Mouse (Mus musculus): ENCODE results near the gene Spock1. TPM values are rescaled to one million over a fixed set of nuclear protein-coding genes. Genes with fewer than 3 reads are reported as not detected.

The Spock1 gene
- total RNA-seq, 4 experiments from 2014 or later, result 0.12 to 0.46 (median 0.28) TPM

GRCm38 (mm10) chr13:57865029-57865428 is 43.1 kb downstream of the Spock1 start:
- DNase-seq (ENCODE audit: low spot score in 2 of 2), result no peak

- DNase-seq (ENCODE audit: low spot score in 2 of 2), result no peak
These were observed 49.6 kb downstream of the Spock1 start for GRCm38 (mm10) chr13:57858491-57858890.

DNA sequence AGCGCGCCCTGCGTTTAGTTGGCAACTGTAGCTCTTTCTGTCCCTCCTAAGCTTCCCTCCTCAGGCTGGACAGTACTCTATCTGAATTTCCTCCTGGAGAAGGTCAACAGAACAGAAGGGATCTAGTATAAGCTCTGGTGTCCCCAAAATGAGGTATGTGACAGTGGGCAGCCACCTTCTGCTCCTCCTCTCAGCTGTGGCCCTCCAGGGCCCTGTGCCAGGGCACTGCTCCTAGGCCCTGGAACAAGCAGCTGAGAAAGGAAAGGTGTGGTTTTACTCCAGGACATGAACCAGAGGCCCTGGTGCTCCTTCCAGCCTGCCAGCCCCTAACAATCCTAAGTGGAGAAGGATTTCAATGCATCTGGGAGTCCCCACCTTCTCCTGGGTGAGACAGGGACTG is 51.1 kb downstream of the Spock1 start:
- DNase-seq (ENCODE audit: low spot score in 2 of 2), result no peak

- DNase-seq (ENCODE audit: low spot score in 2 of 2), result no peak
These were observed 51.8 kb downstream of the Spock1 start for GRCm38 (mm10) chr13:57856311-57856853.

GRCm38 (mm10) chr13:57855766-57856165 is 52.4 kb downstream of the Spock1 start:
- no peak for DNase-seq (ENCODE audit: low spot score in 2 of 2)

DNA sequence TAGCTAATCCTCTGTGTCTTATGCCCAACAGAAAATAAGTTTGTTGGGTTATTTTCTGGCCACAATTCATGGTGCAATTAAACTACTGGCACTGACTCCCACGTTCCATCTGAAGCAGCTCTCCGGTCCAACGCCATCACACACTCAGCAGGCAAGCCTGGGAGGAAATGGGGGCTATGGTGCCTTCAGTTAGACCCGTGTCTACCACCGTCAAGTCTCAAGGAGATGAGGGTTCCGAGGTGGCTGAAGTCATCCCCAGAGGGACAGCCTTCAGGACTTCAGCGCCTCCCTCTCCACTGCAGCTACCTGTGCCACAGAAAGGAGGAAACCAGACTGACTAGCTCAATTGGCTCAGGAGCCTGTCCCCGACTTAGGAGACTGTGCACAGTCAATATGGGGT is 53.7 kb downstream of the Spock1 start:
- DNase-seq (ENCODE audit: low spot score in 2 of 2), result no peak

- DNase-seq (ENCODE audit: low spot score in 2 of 2), result no peak
These were observed 54.5 kb downstream of the Spock1 start for GRCm38 (mm10) chr13:57853621-57854020.

- DNase-seq (ENCODE audit: low spot score in 2 of 2), result no peak
These were observed 55.0 kb downstream of the Spock1 start for GRCm38 (mm10) chr13:57853156-57853555.

- DNase-seq (ENCODE audit: low spot score in 2 of 2), result no peak
These were observed 59.2 kb downstream of the Spock1 start for GRCm38 (mm10) chr13:57848931-57849330.

DNA sequence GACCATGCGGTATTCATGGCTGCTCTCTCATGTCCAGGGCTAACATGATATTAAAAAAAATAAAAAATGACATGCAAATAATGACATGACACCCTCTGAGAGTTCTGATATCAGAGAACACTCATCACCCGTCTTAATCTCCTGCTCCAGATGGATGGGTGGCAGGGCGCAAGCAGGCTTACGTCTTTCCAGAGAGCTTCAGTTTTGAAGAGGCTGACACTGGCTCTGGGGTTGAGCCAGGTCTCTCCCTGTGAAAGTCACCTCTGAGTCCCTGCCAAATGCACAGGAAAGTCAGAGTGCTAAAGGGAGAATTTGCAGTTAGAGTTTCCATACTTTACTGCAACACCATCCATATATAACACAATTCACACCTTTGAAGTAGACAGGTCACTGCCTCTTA is 61.0 kb downstream of the Spock1 start:
- DNase-seq (ENCODE audit: low spot score in 2 of 2), result no peak

DNA sequence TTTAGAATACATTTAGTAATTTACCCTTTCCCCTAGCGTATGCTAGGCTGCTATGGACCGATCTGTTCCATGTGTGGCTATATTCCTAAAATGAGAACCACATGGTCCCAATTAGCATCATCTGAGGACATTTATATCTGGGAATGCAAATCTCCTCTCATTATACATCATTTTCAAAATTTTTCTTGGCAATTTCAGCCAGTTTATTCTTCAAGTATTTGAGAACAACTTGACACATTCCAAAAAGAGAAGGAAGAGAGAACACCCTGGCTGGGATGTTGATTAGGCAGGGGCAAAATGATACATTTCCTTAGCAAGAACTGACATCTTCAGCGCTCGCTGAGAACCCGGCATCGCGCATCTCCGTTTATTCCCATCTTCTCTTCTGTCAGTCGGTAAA is 61.7 kb downstream of the Spock1 start:
- DNase-seq (ENCODE audit: low spot score in 2 of 2), result no peak

DNA sequence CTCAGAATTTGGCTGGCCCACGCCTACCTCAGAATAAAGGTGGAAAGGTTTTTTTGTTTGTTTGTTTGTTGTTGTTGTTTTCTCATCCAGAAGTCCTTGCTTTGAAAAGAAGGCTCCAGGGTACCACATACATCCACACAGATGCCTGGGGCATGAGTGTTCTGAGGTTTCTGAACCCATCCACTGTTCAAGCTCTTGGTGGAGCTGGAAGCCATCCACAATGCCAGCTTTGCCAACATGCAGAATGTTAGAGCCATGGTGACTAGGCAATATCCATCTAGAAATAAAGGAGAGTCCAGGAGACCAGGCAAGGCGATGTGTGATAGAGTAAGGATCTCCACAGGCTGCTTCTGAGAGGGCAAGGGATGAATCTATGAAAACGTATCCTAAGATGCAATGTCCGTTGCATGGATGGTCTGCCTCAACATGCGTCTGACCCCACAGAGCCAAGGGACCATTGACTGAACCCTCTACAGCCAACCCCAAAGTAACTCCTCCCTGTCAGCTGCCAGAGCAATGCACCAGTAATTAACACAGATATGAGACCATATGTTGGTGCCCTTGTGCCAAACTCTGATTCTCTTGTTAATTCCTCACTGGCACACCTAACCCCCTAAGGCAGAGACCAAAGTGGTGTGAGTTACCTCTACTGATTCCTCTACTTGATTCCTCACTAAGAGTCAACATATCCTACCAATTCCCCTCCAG is 66.8 kb downstream of the Spock1 start:
- no peak for DNase-seq (ENCODE audit: low spot score in 2 of 2)

GRCm38 (mm10) chr13:57837691-57838437 is 70.3 kb downstream of the Spock1 start:
- no peak for DNase-seq (ENCODE audit: low spot score in 2 of 2)

DNA sequence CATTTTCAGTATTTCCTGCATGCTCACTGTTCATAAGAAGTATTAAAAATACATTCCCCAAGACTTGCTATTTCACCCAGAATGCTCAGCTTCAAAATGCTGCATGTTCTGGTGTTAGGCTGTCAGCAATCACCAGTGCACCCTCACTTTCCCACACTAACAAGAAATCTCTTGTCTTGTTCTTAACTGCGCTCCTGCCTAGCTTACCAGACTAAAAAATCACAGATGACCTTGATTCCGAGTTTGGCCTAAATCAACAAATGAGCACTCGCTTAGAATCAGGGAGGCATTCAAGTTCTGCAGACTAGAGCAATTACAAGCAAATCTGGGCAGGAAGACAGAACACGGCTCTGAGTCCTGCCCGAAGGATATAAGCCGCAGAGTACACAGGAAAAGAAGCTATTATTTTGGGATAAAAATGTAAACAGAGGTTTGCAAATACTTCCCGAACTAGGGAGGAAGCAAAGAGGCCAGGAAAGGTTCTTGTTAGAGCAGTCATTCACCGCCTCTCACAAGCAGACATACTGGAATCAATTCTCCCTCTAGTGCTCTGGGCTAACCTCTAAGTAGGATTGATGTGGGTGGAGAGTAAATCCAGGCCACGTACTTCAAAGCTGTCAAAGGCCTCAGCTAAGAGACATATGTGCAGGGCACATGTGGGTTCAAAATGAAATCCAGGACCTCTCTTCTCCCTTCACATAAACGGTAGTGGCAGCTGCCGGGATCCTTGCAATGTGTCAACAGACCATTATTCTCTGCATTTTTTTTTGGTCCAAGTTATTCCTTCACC is 76.6 kb downstream of the Spock1 start:
- DNase-seq (ENCODE audit: low spot score in 2 of 2), result no peak

GRCm38 (mm10) chr13:57830896-57831295 is 77.2 kb downstream of the Spock1 start:
- no peak for DNase-seq (ENCODE audit: low spot score in 2 of 2)

DNA sequence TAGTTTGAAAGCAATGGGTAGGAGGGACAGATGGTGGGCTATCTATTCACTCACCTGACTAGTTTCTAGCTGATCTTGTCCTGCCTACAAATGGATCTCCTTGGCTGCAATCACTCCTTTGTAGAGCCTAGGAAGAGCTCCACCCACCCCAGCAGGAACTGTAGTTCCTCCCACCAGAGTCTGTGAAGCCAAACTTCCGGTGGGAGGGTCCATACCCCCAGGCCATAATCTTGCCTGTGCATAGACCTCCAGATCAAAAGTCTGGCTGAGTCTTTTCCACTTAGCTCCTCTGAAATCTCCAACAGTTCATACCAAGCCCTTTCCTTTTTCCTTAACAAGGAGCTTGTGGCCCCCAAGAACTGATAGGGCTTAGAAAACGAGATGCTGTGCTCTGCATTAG is 78.0 kb downstream of the Spock1 start:
- DNase-seq (ENCODE audit: low spot score in 2 of 2), result no peak

DNA sequence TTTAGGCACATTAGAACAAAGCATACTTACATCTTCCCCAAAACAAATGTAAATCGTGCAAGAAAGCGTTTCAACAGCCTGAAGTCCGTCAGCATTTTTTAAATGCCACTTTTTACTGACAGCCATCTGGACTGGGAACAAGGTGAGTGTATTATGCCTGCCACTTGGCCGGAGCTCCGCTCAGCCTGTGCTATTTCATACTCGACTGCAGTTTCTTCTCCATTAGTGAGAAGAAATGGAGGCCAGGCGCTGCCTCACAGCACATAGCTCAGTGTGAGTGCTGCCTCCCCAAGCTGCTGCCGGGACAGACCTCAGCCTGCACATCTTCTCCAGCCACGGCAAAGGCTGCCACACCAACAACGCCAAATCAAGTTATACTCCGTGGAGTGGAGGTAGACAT is 91.9 kb downstream of the Spock1 start:
- DNase-seq (ENCODE audit: low spot score in 2 of 2), result no peak

GRCm38 (mm10) chr13:57812643-57813042 is 95.5 kb downstream of the Spock1 start:
- DNase-seq (ENCODE audit: low spot score in 2 of 2), result no peak

DNA sequence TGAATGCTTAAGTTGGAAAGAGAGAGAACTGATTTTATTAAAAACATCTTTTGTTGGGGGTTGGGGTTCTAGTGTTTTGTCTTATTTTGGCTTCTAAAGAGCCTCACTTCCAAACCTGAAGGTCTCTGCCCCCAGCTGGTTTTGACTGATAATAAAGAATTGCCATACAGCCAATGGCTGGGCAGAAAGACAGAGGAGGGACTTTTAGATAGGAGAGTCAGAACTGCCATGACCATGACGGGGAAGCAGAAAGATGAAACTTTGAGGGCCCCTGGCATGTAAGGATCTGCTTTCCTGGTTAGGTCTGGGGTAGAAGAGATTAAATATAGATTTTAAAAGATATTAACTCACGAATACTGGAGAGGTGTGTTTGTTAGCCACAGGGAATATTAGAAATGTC is 96.9 kb downstream of the Spock1 start:
- no peak for DNase-seq (ENCODE audit: low spot score in 2 of 2)

DNA sequence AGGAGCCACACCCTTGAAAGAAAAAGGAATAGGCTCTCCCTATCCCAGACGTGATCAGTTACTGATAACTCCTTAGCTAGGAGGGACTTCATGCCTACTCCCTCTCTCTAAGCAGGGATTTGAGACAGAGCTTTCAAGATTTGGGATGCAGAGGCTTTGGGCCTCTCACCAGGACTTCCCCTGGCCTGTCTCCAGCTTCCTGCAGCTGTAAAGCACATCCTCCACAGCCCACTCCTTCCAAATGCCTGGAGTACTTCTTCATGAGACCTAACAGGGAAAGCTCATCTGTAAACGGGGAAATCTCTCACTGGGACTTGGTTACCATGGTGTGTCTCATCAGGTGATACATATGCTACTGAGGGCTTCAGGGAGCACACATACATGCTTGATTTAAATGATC is 97.3 kb downstream of the Spock1 start:
- DNase-seq (ENCODE audit: low spot score in 2 of 2), result no peak

GRCm38 (mm10) chr13:57810083-57810482 is 98.0 kb downstream of the Spock1 start:
- no peak for DNase-seq (ENCODE audit: low spot score in 2 of 2)

GRCm38 (mm10) chr13:57809603-57810002 is 98.5 kb downstream of the Spock1 start:
- DNase-seq (ENCODE audit: low spot score in 2 of 2), result no peak
